Mouse (Mus musculus) natural killer cell, adult 2 months (primary cell): Measurements from ENCODE around the gene Figla.

Experiments used
- DNase-seq, 2 experiments: peaks; one replicate each; pipeline ENCODE4 v3.0.0; 2022; ENCODE audit warnings: low spot score in 2 of 2

The Figla gene

DNA sequence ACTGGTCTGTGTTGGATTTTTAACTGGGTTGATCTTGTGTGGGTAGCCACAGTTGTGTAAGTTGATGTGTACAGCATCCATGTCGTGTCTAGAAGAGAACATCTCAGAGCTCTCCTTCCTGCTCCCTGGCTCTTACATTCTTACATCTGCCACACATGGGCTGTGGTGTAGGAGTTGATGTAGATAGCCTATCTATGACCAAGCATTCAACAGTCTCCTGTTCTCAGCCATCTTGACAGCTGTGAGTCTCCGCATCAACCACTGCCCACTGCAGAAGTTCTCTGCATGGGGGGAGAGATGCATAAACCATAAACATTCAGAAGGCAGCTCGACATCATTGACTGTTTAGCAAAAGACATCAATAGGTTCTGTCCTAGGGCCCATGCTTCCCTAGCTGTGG is 53.9 kb downstream of the Figla start:
- no peak for DNase-seq

DNA sequence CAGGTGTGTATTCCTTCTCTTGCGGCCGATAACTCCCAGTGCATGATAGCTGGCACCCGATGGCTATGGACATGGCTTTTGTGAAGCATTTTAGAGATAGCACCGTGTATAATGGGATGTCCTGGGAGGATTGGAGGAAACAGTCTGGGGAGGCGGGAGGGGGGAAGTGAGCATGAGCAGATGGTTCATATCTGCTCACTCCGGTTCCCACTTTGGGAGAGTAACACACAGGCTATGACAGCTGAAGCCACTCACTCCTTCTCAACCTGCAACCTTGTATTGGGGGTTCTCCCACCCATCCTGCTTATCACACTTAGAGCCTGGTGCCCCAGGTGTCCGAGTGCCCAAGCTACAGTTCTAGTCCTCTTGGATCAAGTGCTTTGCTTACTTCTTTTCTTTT is 54.3 kb downstream of the Figla start:
- no peak for DNase-seq
